Mouse (Mus musculus): ENCODE data around the gene Dnajc21.
A peak's percentile ranks its signal among the peaks of the same experiment; 100 is the strongest.

Gene Dnajc21

DNA sequence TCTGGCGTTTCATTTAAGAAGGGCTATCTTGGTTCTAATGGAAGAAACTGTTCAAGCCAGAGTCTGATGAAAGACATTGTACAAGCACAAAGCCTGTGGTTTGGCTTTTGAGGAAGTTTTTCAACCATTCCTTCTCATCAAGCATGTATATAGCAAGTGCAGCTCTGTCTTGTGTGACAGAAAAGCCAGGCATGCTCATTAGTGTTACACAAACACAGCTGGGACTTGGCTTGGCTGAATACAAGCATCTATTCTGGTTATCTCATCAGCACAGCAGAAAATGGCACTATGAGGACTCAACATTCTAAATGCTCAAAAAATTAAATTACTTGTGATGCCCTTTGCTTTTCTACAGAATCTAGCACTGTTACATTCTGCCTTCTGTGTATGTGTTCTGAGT is 33.4 kb downstream of the Dnajc21 start:
- DNase-seq (ENCODE audit: low read depth), result no peak

GRCm38 (mm10) chr15:10426545-10427266 is 43.6 kb downstream of the Dnajc21 start:
- no peak for DNase-seq (ENCODE audit: low read depth)

DNA sequence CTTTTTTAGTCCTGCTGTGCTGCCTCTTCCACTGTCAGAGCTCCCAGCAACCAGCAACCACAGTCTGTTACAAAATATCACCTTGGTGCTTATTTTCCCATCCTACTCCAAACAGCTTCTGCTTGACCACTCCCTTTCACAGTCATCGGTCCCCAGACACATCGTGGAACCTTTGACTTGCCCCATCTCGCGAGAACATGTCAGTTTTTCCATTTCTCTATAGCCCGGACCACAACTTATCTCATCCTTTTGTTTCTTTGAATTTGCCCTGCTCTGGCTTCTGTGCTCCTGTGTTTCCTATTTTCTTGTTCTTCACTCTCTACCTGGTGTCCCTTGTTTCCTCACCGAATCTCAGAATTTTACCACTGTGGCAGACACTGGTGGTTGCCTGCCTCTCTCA is 44.2 kb downstream of the Dnajc21 start:
- DNase-seq (ENCODE audit: low read depth), result no peak

GRCm38 (mm10) chr15:10421785-10422144 is 48.6 kb downstream of the Dnajc21 start:
- no peak for DNase-seq (ENCODE audit: low read depth)

- DNase-seq (ENCODE audit: low read depth), result no peak
These were observed 49.1 kb downstream of the Dnajc21 start for GRCm38 (mm10) chr15:10421138-10421784.

DNA sequence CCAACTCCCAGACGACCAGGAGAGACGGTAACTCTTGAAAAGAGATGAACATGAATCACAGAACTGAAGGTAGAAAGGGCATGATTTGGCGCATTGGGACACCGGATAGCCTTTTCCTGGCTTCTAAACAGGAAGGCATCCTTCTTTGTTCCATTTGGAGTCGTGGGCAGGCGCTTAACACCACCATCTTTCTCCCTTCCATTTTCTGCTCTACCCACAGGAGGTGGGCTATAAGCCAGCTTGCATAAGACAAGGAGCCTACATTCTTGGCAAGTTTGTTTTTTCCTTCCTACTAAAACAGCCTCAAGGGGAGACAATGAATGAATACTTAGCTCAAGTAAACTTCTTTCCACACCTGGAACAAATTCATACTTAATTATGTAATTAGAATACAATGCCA is 56.7 kb downstream of the Dnajc21 start:
- DNase-seq (ENCODE audit: low read depth), result no peak

DNA sequence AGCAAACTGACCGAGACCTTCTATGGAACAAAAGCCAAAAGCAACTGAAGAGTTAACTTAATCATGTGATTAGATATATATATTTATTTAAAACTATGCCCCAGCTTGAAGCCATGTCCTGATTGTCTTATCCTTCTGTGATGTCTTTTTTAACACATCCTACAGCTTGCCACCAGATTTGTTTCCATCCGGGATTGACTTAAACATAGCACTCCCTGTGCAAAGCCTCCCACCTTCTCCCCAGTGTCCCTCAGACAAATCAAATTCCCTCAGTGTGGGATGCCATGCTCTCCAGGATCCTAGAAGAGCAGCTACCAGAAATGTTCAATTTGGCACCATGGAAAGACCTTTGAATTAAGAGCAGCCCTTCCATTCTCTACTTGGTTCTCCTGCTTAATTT is 59.4 kb downstream of the Dnajc21 start:
- no peak for DNase-seq (ENCODE audit: low read depth)

DNA sequence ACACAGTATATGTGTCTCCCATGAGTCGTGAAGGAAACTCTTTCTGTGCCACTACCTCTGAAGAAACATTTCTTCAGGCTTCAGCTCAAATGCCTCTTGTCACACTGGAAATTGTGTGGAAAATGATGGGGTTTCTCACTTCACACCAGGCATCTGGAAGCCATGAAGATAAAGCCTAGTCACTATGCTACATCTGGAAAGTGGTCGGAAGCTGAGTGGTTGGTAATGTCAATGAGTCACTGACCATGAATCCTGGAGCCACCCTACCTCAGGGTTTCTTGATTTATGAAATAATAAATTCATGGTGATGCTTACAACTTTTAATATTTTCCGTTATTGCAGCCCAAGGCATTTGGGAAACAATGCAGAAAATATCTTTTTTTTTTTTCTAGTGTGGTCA is 60.5 kb downstream of the Dnajc21 start:
- no peak for DNase-seq (ENCODE audit: low read depth)

DNA sequence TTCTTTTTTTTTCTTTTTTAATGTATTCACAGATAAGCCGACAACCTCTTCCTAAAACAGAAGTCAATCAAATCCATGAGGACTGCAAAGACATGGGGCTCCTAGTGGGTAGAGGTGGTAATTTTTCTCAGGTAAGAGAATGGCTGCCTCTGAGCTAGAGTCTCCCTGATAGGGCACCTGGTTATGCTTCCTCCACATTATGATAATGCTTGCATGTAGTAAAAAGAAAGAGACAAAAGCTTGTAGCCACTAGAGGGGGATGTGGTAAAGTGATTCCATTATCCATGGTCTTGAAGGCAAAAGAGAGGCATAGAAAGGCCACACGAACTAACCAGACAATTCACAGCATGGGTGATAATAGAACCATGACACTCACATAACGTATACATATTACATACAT is 69.9 kb downstream of the Dnajc21 start:
- DNase-seq (ENCODE audit: low read depth), result peak; percentile 17

DNA sequence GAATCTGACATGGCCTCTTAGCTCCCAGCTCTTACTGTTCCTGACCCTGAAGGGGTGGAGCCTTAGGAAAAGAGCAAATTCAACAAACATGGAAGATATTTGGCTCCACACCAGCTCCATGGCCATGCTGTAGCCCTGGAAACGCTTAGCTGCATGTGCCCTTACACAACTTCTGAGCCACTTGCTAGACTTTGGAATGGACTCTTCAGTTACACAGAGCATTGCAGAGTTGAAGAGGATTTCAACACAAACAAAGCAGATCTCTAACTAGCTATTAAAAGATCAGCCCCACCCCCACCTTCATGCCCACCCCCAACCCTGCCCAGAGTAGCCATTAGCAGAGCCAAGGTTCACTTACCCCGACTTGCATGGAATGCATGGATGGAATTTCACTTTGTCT is 70.5 kb downstream of the Dnajc21 start:
- no peak for DNase-seq (ENCODE audit: low read depth)
